ENCODE assay signal across 15 mouse cellular contexts in genomic region chr9:77252761-77253160, GRCm38 (mm10).
"Had no signal": no experiment of that assay in that cellular context is flagged by ENCODE, and none has a peak within 500 bp of the region (broad histone marks: within the 10 kb centered on the region; RNA-seq: fewer than 3 reads in every experiment).

No protein-coding gene starts in this region.

- DNase-seq: kidney, postnatal 25 days; liver, embryonic 13.5 days; lung, adult 2 months; lung, postnatal 14 days; right cerebral cortex, postnatal 14 days; thymus, adult 2 months; thymus, postnatal 14 days; thymus, postnatal 4 days had no signal

- H3K9ac ChIP-seq: liver, embryonic 13.5 days; midbrain, embryonic 12.5 days; midbrain, embryonic 15.5 days; neural tube, embryonic 12.5 days; neural tube, embryonic 15.5 days had no signal

- H3K4me3 ChIP-seq: liver, embryonic 13.5 days; midbrain, embryonic 12.5 days; midbrain, embryonic 15.5 days; neural tube, embryonic 12.5 days; neural tube, embryonic 15.5 days had no signal

- H3K4me2 ChIP-seq: liver, embryonic 13.5 days; midbrain, embryonic 12.5 days; midbrain, embryonic 15.5 days; neural tube, embryonic 12.5 days; neural tube, embryonic 15.5 days had no signal

- H3K27me3 ChIP-seq: liver, embryonic 13.5 days; midbrain, embryonic 12.5 days; midbrain, embryonic 15.5 days; neural tube, embryonic 12.5 days; neural tube, embryonic 15.5 days had no signal

- H3K27ac ChIP-seq: kidney, postnatal 0 days; liver, embryonic 13.5 days; macrophage; midbrain, embryonic 12.5 days; midbrain, embryonic 15.5 days; neural tube, embryonic 12.5 days; neural tube, embryonic 15.5 days; stomach, postnatal 0 days had no signal

- H3K9me3 ChIP-seq: liver, embryonic 13.5 days; midbrain, embryonic 15.5 days; neural tube, embryonic 12.5 days; neural tube, embryonic 15.5 days had no signal

- ATAC-seq: midbrain, embryonic 15.5 days had no signal

- H3K36me3 ChIP-seq: liver, embryonic 13.5 days; midbrain, embryonic 12.5 days; midbrain, embryonic 15.5 days; neural tube, embryonic 12.5 days; neural tube, embryonic 15.5 days had no signal

- H3K4me1 ChIP-seq: liver, embryonic 13.5 days; midbrain, embryonic 12.5 days; midbrain, embryonic 15.5 days; neural tube, embryonic 12.5 days; neural tube, embryonic 15.5 days had no signal
